Mouse (Mus musculus) C2C12 (cell line): ENCODE data around the gene Mtcl1.

Experiments used
- CTCF ChIP-seq: IDR thresholded peaks from one replicate; pipeline ENCODE4 v1.5.1; 2011; ENCODE audit not compliant: control insufficient read depth, insufficient read depth, insufficient read length
- FOSL1 ChIP-seq: IDR thresholded peaks from one replicate; pipeline ENCODE4 v1.8.0; 2011; ENCODE audit warnings: mild to moderate bottlenecking, low read length; ENCODE audit not compliant: poor library complexity, insufficient read depth, severe bottlenecking
- MAX ChIP-seq: IDR thresholded peaks from one replicate; pipeline ENCODE4 v1.6.1; 2011; ENCODE audit warnings: mild to moderate bottlenecking, control low read depth
- MYOD1 ChIP-seq: IDR thresholded peaks from one replicate; pipeline ENCODE4 v1.6.1; 2011; ENCODE audit warnings: low read depth; ENCODE audit not compliant: control insufficient read depth, insufficient read length
- USF1 ChIP-seq: IDR thresholded peaks from one replicate; pipeline ENCODE4 v1.6.1; 2011; ENCODE audit warnings: low read depth, mild to moderate bottlenecking, control low read depth, moderate library complexity

GRCm38 (mm10) chr17:66315451-66315850, 134.1 kb downstream of the Mtcl1 start:
- TF ChIP-seq CTCF = no peak
- TF ChIP-seq FOSL1 = no peak
- TF ChIP-seq MAX = no peak
- no peak for TF ChIP-seq USF1
- TF ChIP-seq MYOD1 = no peak
